Comparison of ENCODE assay signal across 27 mouse cellular contexts in genomic region chr11:6524165-6524879, GRCm38 (mm10). TPM values are rescaled to one million over a fixed set of nuclear protein-coding genes. Genes with fewer than 3 reads are reported as not detected.
DNase-seq lines count a peak whose midpoint lies in the region; ATAC-seq and TF ChIP-seq lines count a peak whose summit lies in the region.
"Had no signal": no experiment of that assay in that cellular context is flagged by ENCODE, and none has a peak within 500 bp of the region (broad histone marks: within the 10 kb centered on the region; RNA-seq: fewer than 3 reads in every experiment).

No protein-coding gene starts in this region.

- 93% methylated on average over 8 of the region's 8 CpGs for WGBS in midbrain, embryonic 12.5 days
- WGBS in midbrain, embryonic 13.5 days = 93% methylated on average over 8 of the region's 8 CpGs
- 93% methylated on average over 8 of the region's 8 CpGs for WGBS in thymus, adult 2 months

- ATAC-seq in midbrain, embryonic 12.5 days (ENCODE audit: low FRiP score, low read depth) = no peak
- ATAC-seq in midbrain, embryonic 13.5 days = no peak
- ATAC-seq: inflammation-experienced regulatory T-cells, adult 6 months had no signal

- no peaks in the 10 kb centered on the region for H3K27me3 ChIP-seq in midbrain, embryonic 12.5 days
- no peaks in the 10 kb centered on the region for H3K27me3 ChIP-seq in midbrain, embryonic 13.5 days
- H3K27me3 ChIP-seq in thymus, adult 2 months (ENCODE audit: control insufficient read depth, insufficient read depth, low read length) = no peaks in the 10 kb centered on the region
- H3K27me3 ChIP-seq: heart, embryonic 15.5 days; hindbrain, embryonic 13.5 days; liver, embryonic 13.5 days; lung, embryonic 15.5 days; neural tube, embryonic 12.5 days had no signal

- H3K4me2 ChIP-seq in midbrain, embryonic 12.5 days (replicated peaks) = no peak overlapping the region
- H3K4me2 ChIP-seq in midbrain, embryonic 13.5 days (replicated peaks) = no peak overlapping the region
- H3K4me2 ChIP-seq: heart, embryonic 15.5 days; hindbrain, embryonic 13.5 days; liver, embryonic 13.5 days; lung, embryonic 15.5 days; neural tube, embryonic 12.5 days had no signal

- no peak for TF ChIP-seq CTCF in bone marrow macrophage, adult 2 months (IDR thresholded peaks at IDR 0.05; ENCODE audit: low read depth, low read length)
- no peak for TF ChIP-seq CTCF in thymus, adult 2 months (IDR thresholded peaks at IDR 0.05; ENCODE audit: borderline replicate concordance, control insufficient read depth, extremely low read depth, insufficient read depth, low read length, poor library complexity)

- peaks cover 31% of the 10 kb centered on the region for H3K36me3 ChIP-seq in midbrain, embryonic 12.5 days
- peaks cover 28% of the 10 kb centered on the region for H3K36me3 ChIP-seq in midbrain, embryonic 13.5 days
- H3K36me3 ChIP-seq in thymus, adult 2 months (ENCODE audit: control insufficient read depth, insufficient read depth, low read length) = peaks cover 19% of the 10 kb centered on the region

- 0 out of 2 replicates have a peak overlapping the region, but pooled peaks have one; percentile 17 for H3K27ac ChIP-seq in midbrain, embryonic 12.5 days (replicated peaks)
- no peak overlapping the region for H3K27ac ChIP-seq in midbrain, embryonic 13.5 days
- H3K27ac ChIP-seq in bone marrow macrophage, adult 2 months (ENCODE audit: insufficient read depth, low read depth, low read length) = peak overlapping the region; percentile 31
- H3K27ac ChIP-seq in thymus, adult 2 months (ENCODE audit: control insufficient read depth, insufficient read depth, low read length) = no peak overlapping the region
- H3K27ac ChIP-seq: embryonic facial prominence, embryonic 10.5 days; forebrain, embryonic 10.5 days; gastrocnemius, adult 2 months; heart, embryonic 15.5 days; hindbrain, embryonic 13.5 days; kidney, postnatal 0 days; left cerebral cortex, adult 2 months; lung, embryonic 15.5 days; neural tube, embryonic 12.5 days had no signal

- peak; percentile 25 for DNase-seq in embryo, embryonic 9.5 days (ENCODE audit: extremely low spot score)
- DNase-seq in embryo, embryonic 10 days (ENCODE audit: low spot score) = no peak
- DNase-seq in frontal cortex, postnatal 10 days (ENCODE audit: low spot score in 2 of 2) = no peak
- DNase-seq in adrenal gland, adult 18-20 months (ENCODE audit: low spot score in 2 of 2) = no peak
- DNase-seq in thymus, adult 2 months = no peak
- DNase-seq: adrenal gland, adult 2 months; cerebellum, adult 2 months; gastrocnemius, adult 2 months; heart, postnatal 36 days; kidney, adult 2 months; liver, embryonic 13.5 days; lung, postnatal 36 days; retina, postnatal 1 day; right cerebral cortex, postnatal 25 days; spleen, adult 18-20 months had no signal

- H3K9ac ChIP-seq in midbrain, embryonic 12.5 days (replicated peaks) = no peak overlapping the region
- H3K9ac ChIP-seq in midbrain, embryonic 13.5 days (replicated peaks) = no peak overlapping the region
- H3K9ac ChIP-seq: heart, embryonic 15.5 days; hindbrain, embryonic 13.5 days; liver, embryonic 13.5 days; lung, embryonic 15.5 days; neural tube, embryonic 12.5 days had no signal

- H3K9me3 ChIP-seq in midbrain, embryonic 12.5 days = no peaks in the 10 kb centered on the region
- no peaks in the 10 kb centered on the region for H3K9me3 ChIP-seq in midbrain, embryonic 13.5 days
- H3K9me3 ChIP-seq: embryonic facial prominence, embryonic 10.5 days; forebrain, embryonic 10.5 days; heart, embryonic 15.5 days; hindbrain, embryonic 13.5 days; liver, embryonic 13.5 days; lung, embryonic 15.5 days; neural tube, embryonic 12.5 days had no signal

- no peak overlapping the region for H3K4me3 ChIP-seq in midbrain, embryonic 12.5 days
- H3K4me3 ChIP-seq in midbrain, embryonic 13.5 days (replicated peaks) = no peak overlapping the region
- no peak overlapping the region for H3K4me3 ChIP-seq in bone marrow macrophage, adult 2 months (ENCODE audit: insufficient read depth, low read length)
- H3K4me3 ChIP-seq in thymus, adult 2 months (ENCODE audit: control insufficient read depth, insufficient read depth, low read length) = no peak overlapping the region
- H3K4me3 ChIP-seq: embryonic facial prominence, embryonic 10.5 days; forebrain, embryonic 10.5 days; gastrocnemius, adult 2 months; heart, embryonic 15.5 days; hindbrain, embryonic 13.5 days; left cerebral cortex, adult 2 months; liver, embryonic 13.5 days; lung, embryonic 15.5 days; neural tube, embryonic 12.5 days had no signal

- peaks cover 22% of the 10 kb centered on the region for H3K4me1 ChIP-seq in midbrain, embryonic 12.5 days
- H3K4me1 ChIP-seq in midbrain, embryonic 13.5 days (replicated peaks) = peaks cover 18% of the 10 kb centered on the region
- peaks cover 29% of the 10 kb centered on the region for H3K4me1 ChIP-seq in bone marrow macrophage, adult 2 months (ENCODE audit: control insufficient read depth, insufficient read depth, low read length)
- H3K4me1 ChIP-seq in thymus, adult 2 months (replicated peaks; ENCODE audit: control insufficient read depth, insufficient read depth, low read length) = peaks cover 22% of the 10 kb centered on the region

- no peak for TF ChIP-seq POLR2A in bone marrow macrophage, adult 2 months (IDR thresholded peaks at IDR 0.05; ENCODE audit: borderline replicate concordance, low read depth, low read length)
- TF ChIP-seq POLR2A in thymus, adult 2 months (IDR thresholded peaks at IDR 0.05; ENCODE audit: control insufficient read depth, extremely low read depth, insufficient read depth, low read length, poor library complexity) = no peak

RNA-seq across cellular contexts. Expression of gene Myo1g, which starts 3.6 kb away (rescaled TPM):
- polyA plus RNA-seq in midbrain, embryonic 12.5 days (2016; fragmentation: Nextera tagmentation; extraction: Ambion mirVana) = 0.31 and 0.47 TPM in 2 replicates
- 0.27 and 0.32 TPM in 2 replicates for polyA plus RNA-seq in midbrain, embryonic 13.5 days (2015; fragmentation: Nextera tagmentation; extraction: Ambion mirVana)
- 96.5 and 106 TPM in 2 replicates for polyA plus RNA-seq in bone marrow macrophage, adult 2 months (2012; ENCODE audit: insufficient read depth, insufficient read length, missing spikeins)
- 1 to 10 TPM; 1.8 to 4.5 TPM for total RNA-seq in adrenal gland, adult 18-20 months (2021)
- polyA plus RNA-seq in thymus, adult 2 months (2012; rRNA removed) = 202 and 216 TPM in 2 replicates

RNA-seq across cellular contexts. Expression of gene Ccm2, which starts 22.4 kb away (rescaled TPM):
- polyA plus RNA-seq in midbrain, embryonic 12.5 days (2016; fragmentation: Nextera tagmentation; extraction: Ambion mirVana) = 87.5 and 88.6 TPM in 2 replicates
- 82.4 and 87.8 TPM in 2 replicates for polyA plus RNA-seq in midbrain, embryonic 13.5 days (2015; fragmentation: Nextera tagmentation; extraction: Ambion mirVana)
- 70.8 and 88.9 TPM in 2 replicates for polyA plus RNA-seq in bone marrow macrophage, adult 2 months (2012; ENCODE audit: insufficient read depth, insufficient read length, missing spikeins)
- total RNA-seq in adrenal gland, adult 18-20 months (2021) = 10 to 100 TPM; 41.7 to 60.2 TPM
- polyA plus RNA-seq in thymus, adult 2 months (2012; rRNA removed) = 450 and 470 TPM in 2 replicates

RNA-seq across cellular contexts. Expression of gene Purb, which starts 48.6 kb away (rescaled TPM):
- 16.8 and 17.0 TPM in 2 replicates for polyA plus RNA-seq in midbrain, embryonic 12.5 days (2016; fragmentation: Nextera tagmentation; extraction: Ambion mirVana)
- polyA plus RNA-seq in midbrain, embryonic 13.5 days (2015; fragmentation: Nextera tagmentation; extraction: Ambion mirVana) = 12.7 and 13.9 TPM in 2 replicates
- 37.3 and 37.7 TPM in 2 replicates for polyA plus RNA-seq in bone marrow macrophage, adult 2 months (2012; ENCODE audit: insufficient read depth, insufficient read length, missing spikeins)
- 10 to 100 TPM; 61.3 to 65.6 TPM for total RNA-seq in adrenal gland, adult 18-20 months (2021)
- 12.7 and 17.8 TPM in 2 replicates for polyA plus RNA-seq in thymus, adult 2 months (2012; rRNA removed)

Comparison
In these comparisons a context has a peak if more than half of its experiments do, and no peak if none do; other contexts are left out.
1. H3K27ac ChIP-seq: peak in midbrain, embryonic 12.5 days (single experiment) and bone marrow macrophage, adult 2 months (single experiment); none in midbrain, embryonic 13.5 days (single experiment) and thymus, adult 2 months (single experiment).
2. RNA of gene Myo1g, which starts 3.6 kb away (polyA plus RNA-seq): 202 to 216 TPM in thymus, adult 2 months and 96.5 to 106 TPM in bone marrow macrophage, adult 2 months; 0.31 to 0.47 TPM in midbrain, embryonic 12.5 days and 0.27 to 0.32 TPM in midbrain, embryonic 13.5 days; every median in the first group is over 10 times any median in the second.